Mouse (Mus musculus) forebrain, embryonic 10.5 days (tissue): ENCODE results near the gene Tmem147. TPM values are rescaled to one million over a fixed set of nuclear protein-coding genes. Genes with fewer than 3 reads are reported as not detected.

Source experiments
- DNase-seq: peaks from one replicate; pipeline ENCODE4 v3.0.0-alpha.2; 2017; ENCODE audit warnings: low spot score; ENCODE audit errors: extremely low spot score
- H3K27ac ChIP-seq: fragments of 300-500 bp; sonication (generic); 2 replicates; pipeline ENCODE4 v1.5.1; 2016; ENCODE audit warnings: mild to moderate bottlenecking
- H3K27me3 ChIP-seq: fragments of 300-500 bp; sonication (generic); 2 replicates; pipeline ENCODE4 v1.6.1; 2016; ENCODE audit warnings: mild to moderate bottlenecking; ENCODE audit not compliant: poor library complexity, severe bottlenecking
- H3K36me3 ChIP-seq: fragments of 300-500 bp; sonication (generic); replicated peaks from 2 replicates; pipeline ENCODE4 v1.6.1; 2016; ENCODE audit warnings: mild to moderate bottlenecking, moderate library complexity
- H3K4me1 ChIP-seq: fragments of 300-500 bp; sonication (generic); 2 replicates; pipeline ENCODE4 v1.6.1; 2016
- H3K4me3 ChIP-seq: fragments of 300-500 bp; sonication (generic); 2 replicates; pipeline ENCODE4 v1.5.1; 2016; ENCODE audit warnings: mild to moderate bottlenecking, moderate library complexity
- H3K9me3 ChIP-seq: fragments of 300-500 bp; sonication (generic); 2 replicates; pipeline ENCODE4 v1.6.1; 2016; ENCODE audit warnings: mild to moderate bottlenecking, moderate library complexity
- WGBS: fragments of 180-500 bp; shearing (Covaris S2); methylation state at CpG from one replicate; pipeline ENCODE4 v1.1.7; 2016; 5-methylcytosine and 5-hydroxymethylcytosine counted together
- polyA plus RNA-seq: library from polyadenylated mRNA; unstranded; fragments of >200 nt; fragmentation: Nextera tagmentation; extraction: Ambion mirVana; gene quantifications from 2 replicates; pipeline ENCODE4 v1.2.1, GENCODE M21; 2016

Tmem147 gene
- 154 and 158 TPM in 2 replicates for polyA plus RNA-seq

DNA sequence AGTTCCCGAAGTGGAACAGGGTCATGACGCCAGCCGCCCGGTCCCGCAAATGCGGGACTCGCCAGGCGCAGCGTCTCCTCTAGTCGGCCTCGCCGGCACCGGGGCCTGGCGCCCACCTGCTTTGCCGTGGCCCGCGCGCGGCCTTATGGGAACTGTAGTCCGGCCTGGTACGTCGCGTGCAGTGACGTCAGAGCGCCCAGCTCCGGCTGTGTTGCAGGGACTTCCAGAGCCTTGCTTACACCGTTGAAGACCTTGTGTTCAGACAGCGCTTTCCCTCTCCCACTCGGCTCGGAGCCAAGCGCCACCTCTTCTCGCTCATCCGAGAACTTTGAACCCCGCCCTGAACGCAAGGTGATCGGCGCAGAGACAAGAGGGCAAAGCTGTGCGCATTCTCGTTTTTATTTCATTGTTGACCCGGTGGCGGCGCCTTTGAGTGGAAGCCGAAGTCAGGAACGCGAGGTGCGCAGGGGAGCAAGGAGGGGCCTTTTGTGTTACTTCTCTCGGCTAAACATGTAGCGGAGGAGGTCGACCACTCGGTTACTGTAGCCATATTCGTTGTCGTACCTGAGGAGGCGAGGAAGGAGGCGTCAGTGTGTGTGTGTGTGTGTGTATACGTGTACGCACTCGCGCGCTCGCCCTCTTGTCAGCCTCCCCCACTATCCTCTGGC, at the start of gene Tmem147:
Tmem147 (minus strand) TSS at position 145 of the 668 bp plus-strand sequence.
- Histone ChIP-seq H3K36me3 (peaks cover 60% of the 10 kb centered on the region), H3K27ac (peak within 1 kb of the TSS; percentile 91), H3K4me1 (peaks cover 27% of the 10 kb centered on the region), H3K4me3 (peak within 1 kb of the TSS; percentile 88), H3K27me3 (no peaks in the 10 kb centered on the region), H3K9me3 (no peaks in the 10 kb centered on the region)
- under 1% methylated on average over 60 of the region's 60 CpGs for WGBS
- peak; percentile 92 for DNase-seq

DNA sequence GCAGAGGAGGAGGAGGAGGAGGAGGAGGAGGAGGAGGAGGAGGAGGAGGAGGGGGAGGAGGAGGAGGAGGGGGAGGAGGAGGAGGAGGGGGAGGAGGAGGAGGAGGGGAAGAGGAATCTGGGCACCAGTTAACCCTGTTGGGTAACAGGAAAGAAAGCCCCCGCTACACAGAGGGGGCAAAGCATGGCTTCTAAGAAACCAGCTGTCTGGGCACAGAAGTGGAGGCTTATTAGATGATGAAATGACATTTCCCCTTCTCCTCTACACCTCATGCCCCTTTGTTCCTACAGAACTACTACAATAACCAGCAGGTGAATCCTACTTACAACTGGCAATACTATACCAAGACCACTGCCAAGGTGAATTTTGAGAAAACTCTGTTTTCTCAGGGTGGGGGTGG, 48.6 kb upstream of the Tmem147 start:
- no peak overlapping the region for H3K27ac ChIP-seq
- no peak overlapping the region for H3K4me3 ChIP-seq
- no peaks in the 10 kb centered on the region for H3K27me3 ChIP-seq
- 0 out of 2 replicates have a peak, but pooled peaks cover 4% of the 10 kb centered on the region for H3K4me1 ChIP-seq
- no peaks in the 10 kb centered on the region for H3K36me3 ChIP-seq
- 81% methylated on average over 1 of the region's 1 CpGs for WGBS
- no peak for DNase-seq
- peaks cover 5% of the 10 kb centered on the region; the same call in 1 of the 2 replicates for H3K9me3 ChIP-seq

DNA sequence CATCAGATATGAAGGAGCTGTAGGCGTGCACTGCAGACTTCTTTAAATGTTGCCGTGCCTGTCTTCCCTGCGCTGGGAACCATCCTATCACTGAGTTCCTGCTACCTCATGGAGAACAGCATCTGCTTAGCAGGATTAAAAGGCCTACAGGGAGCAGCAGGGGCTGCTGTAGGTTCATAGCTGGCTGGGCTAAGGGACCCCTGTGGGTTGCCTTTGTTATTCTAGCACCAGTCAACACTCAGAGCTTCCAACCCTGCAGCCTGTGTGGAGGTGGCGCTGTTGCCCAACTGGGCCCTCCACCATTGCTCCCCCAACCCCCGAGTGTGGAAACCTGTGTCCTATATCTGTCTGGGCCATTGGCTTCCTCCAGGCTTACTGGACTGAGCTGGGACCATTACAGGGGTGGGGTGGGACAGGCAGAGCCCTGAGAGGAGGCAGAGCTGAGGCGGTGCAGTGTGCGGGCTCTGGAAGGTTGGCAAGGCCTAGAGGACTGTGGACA, 47.8 kb upstream of the Tmem147 start:
- Histone ChIP-seq H3K27ac (no peak overlapping the region), H3K9me3 (peaks cover 8% of the 10 kb centered on the region; the same call in 1 of the 2 replicates), H3K36me3 (no peaks in the 10 kb centered on the region), H3K27me3 (no peaks in the 10 kb centered on the region), H3K4me1 (0 out of 2 replicates have a peak, but pooled peaks cover 4% of the 10 kb centered on the region), H3K4me3 (no peak overlapping the region)
- 38% methylated on average over 7 of the region's 7 CpGs for WGBS
- no peak for DNase-seq

DNA sequence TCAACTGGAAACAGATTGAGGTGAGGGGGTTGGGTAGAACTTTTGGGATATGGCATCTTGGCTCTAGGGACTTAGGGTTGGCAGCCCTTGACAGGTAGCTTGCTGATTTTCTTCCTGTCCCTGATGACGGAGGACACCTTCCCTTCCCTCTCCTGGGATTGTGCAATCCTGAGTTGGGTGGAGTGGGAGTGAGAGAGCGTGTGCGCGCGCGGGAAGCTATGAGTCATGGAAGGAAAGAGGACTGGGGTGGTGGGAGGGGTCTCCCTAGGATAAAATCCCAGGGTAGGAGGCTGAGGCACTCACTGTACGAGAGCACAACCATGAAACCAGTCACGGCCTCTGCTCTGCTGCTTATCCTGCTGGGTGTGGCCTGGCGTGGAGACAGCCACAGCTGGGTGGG, 46.8 kb upstream of the Tmem147 start:
- Histone ChIP-seq H3K27ac (no peak overlapping the region), H3K4me3 (no peak overlapping the region), H3K9me3 (peaks cover 8% of the 10 kb centered on the region; the same call in 1 of the 2 replicates), H3K4me1 (0 out of 2 replicates have a peak, but pooled peaks cover 4% of the 10 kb centered on the region), H3K36me3 (no peaks in the 10 kb centered on the region), H3K27me3 (no peaks in the 10 kb centered on the region)
- no peak for DNase-seq
- 93% methylated on average over 9 of the region's 9 CpGs for WGBS

DNA sequence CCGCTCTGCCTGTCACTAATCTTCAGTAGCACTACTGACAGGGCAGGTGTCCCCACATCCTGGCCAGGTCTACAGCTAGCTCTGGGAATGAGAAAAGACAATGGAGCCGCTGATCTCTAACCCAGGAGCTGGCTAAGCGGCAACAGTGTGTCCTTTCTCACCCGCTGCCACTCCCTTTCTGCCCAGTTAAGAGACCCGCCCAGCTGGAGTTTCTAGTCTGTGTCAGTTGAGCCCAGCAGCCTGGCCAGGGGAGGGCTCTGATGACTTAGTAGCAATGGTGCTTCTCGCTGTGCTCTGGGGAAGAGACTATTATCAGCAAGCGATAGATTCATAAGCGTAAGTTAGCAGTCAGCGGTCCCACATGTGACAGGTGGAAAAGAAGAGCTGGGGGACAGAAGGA, 39.9 kb upstream of the Tmem147 start:
- Histone ChIP-seq H3K4me3 (no peak overlapping the region), H3K27me3 (0 out of 2 replicates have a peak, but pooled peaks cover 9% of the 10 kb centered on the region), H3K27ac (no peak overlapping the region), H3K9me3 (peaks cover 8% of the 10 kb centered on the region; the same call in 1 of the 2 replicates), H3K36me3 (no peaks in the 10 kb centered on the region), H3K4me1 (peaks cover 11% of the 10 kb centered on the region)
- no peak for DNase-seq
- 36% methylated on average over 9 of the region's 9 CpGs for WGBS

DNA sequence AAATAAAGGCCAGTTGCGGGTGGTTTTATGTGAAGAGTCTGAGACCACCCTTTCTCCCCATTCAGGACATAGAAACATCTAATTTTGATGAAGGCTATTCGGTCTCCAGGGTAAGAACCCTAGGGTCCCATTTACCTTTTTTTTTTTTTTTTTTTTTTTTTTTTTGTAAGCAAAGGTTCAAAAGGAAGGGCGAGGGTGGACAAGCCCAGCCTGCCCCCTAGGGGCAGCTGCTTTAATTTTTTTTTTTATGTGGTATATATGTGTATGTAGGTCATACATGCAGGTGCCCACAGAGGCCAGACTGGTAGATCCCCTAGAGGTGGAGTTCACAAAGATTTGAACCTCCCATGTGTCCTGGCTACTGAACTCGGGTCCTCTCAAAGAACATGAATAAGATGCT, 37.1 kb upstream of the Tmem147 start:
- no peak for DNase-seq
- H3K36me3 ChIP-seq: no peaks in the 10 kb centered on the region
- no peaks in the 10 kb centered on the region; the same call in 1 of the 2 replicates for H3K9me3 ChIP-seq
- 87% methylated on average over 4 of the region's 4 CpGs for WGBS
- H3K4me3 ChIP-seq: no peak overlapping the region
- H3K4me1 ChIP-seq: peaks cover 11% of the 10 kb centered on the region
- H3K27me3 ChIP-seq: 0 out of 2 replicates have a peak, but pooled peaks cover 14% of the 10 kb centered on the region
- H3K27ac ChIP-seq: no peak overlapping the region

DNA sequence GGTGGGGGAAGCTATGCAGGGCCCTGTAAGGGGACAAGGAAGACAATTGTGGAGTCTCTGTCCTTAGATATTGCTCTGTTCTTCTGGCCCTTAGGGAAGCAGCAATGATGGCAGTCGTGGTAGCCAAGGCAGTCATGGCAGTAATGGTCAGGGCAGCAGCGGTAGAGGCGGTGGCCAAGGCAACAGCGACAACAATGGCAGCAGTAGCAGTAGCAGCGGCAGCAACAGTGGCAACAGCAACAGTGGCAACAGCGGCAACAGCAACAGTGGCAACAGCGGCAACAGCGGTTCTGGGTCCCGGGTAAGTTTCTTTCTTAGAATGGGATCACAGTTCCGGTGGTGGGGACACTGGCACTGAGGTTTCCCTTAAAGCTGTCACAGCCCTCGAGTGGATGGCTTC, 35.8 kb upstream of the Tmem147 start:
- 52% methylated on average over 11 of the region's 11 CpGs for WGBS
- Histone ChIP-seq H3K27me3 (0 out of 2 replicates have a peak, but pooled peaks cover 14% of the 10 kb centered on the region), H3K9me3 (no peaks in the 10 kb centered on the region), H3K4me3 (peak overlapping the region; percentile 23; the same call in 1 of the 2 replicates), H3K27ac (no peak overlapping the region), H3K4me1 (peaks cover 14% of the 10 kb centered on the region), H3K36me3 (no peaks in the 10 kb centered on the region)
- DNase-seq: no peak

DNA sequence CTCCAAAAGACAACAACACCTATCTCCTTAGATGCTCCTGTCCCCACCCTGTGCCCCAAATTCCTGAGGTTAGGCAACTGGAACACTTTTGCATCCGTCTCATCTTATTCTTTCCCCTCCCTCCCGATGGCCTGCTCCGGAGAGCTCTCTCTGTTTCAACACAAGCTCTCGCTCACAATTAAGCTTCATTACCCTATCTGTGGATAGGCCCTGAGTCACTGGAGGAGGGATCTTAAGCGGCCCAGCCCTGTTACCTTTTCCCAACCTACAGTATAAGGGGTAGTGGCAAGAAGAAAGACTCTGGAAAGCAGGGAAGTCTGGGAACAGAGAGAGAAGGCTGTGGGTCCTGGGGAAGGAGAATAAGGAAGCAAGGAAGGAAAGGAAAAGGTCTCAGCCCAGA, 34.1 kb upstream of the Tmem147 start, which contains the start of gene Dmkn:
Dmkn (plus strand) TSS at position 301 of the 400 bp plus-strand sequence.
- Histone ChIP-seq H3K4me1 (peaks cover 14% of the 10 kb centered on the region), H3K27ac (no peak within 1 kb of the TSS), H3K9me3 (no peaks in the 10 kb centered on the region), H3K27me3 (0 out of 2 replicates have a peak, but pooled peaks cover 14% of the 10 kb centered on the region), H3K4me3 (no peak within 1 kb of the TSS), H3K36me3 (no peaks in the 10 kb centered on the region)
- 37% methylated on average over 5 of the region's 5 CpGs for WGBS
- no peak for DNase-seq

DNA sequence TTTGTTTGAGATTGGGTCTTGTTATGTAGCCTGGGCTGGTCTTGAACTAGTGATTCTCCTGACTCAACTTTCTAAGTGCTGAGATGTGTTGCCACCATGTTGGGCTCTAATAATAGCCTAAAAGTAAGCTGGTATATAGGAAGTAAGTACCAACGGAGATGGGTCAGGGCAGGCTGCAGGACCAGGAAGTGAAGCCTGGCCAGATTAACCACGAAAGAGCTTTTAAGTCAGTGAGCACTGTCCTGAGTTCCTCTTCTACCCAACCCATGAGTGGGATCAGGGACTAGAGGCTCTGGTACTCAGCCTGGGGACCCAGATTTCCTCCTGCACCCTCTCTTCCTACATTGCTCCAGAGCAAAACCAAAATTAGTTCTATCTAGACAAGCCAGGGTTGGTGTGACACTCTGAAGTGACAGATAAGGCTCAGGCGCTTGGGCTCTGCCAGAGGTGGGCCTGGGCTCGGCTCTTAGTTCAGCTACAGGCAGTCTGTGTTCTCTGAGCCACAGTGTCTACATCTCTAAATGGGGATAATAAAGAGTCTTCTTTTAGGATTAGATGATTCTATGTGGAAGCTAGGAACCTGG, 32.5 kb upstream of the Tmem147 start:
- WGBS: 85% methylated on average over 4 of the region's 4 CpGs
- Histone ChIP-seq H3K27ac (no peak overlapping the region), H3K36me3 (peaks cover under 1% of the 10 kb centered on the region; the same call in 1 of the 2 replicates), H3K9me3 (no peaks in the 10 kb centered on the region), H3K4me1 (peaks cover 14% of the 10 kb centered on the region), H3K4me3 (no peak overlapping the region), H3K27me3 (0 out of 2 replicates have a peak, but pooled peaks cover 14% of the 10 kb centered on the region)
- no peak for DNase-seq

DNA sequence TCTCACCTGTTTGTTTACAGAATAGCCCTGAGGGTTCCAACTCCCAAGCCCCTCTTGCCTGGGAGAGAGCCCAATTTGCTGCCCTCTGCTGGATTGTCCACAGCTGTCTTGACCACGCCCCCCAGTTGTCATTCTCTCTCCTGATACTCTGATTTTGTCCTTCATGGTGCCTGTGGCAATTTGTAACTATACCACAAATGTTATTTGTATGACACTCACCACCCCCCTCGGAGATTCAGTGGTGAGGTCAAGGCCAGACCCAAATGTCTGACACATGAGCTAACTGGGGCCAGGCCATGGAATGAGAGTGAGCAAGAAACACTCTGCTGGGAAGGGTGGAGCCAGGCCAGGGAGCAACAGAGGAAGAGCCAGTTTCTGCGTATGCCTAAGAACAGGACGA, 29.5 kb upstream of the Tmem147 start:
- peak; percentile 36 for DNase-seq
- peaks cover 29% of the 10 kb centered on the region for H3K36me3 ChIP-seq
- 43% methylated on average over 4 of the region's 4 CpGs for WGBS

DNA sequence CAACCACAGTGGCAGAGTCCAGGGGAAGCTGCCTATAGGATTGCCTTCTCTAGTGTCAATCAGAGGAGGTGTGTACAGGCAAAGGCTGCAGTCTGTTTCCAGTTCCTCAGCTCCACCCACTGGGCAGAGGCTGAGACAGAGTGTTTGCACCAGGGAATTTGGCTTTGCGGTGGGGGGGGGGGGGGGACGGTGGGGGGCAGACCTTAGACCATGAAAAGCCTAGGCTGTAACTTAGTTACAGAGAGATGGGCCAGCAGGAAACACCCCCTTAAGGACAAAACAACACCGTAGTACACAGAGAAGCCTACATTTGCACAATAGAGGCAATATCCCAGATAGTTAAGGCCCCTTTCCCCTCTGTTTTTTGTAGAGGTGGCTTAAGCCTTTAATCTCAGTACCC, 27.7 kb upstream of the Tmem147 start:
- 83% methylated on average over 3 of the region's 3 CpGs for WGBS
- Histone ChIP-seq H3K27ac (no peak overlapping the region), H3K4me3 (no peak overlapping the region), H3K36me3 (peaks cover 35% of the 10 kb centered on the region), H3K9me3 (peaks cover 9% of the 10 kb centered on the region; the same call in 1 of the 2 replicates), H3K4me1 (0 out of 2 replicates have a peak, but pooled peaks cover 4% of the 10 kb centered on the region), H3K27me3 (no peaks in the 10 kb centered on the region)
- DNase-seq: no peak

More for the DNA sequence above, 29.5 kb upstream of the Tmem147 start:
- Histone ChIP-seq H3K4me3 (no peak overlapping the region), H3K27me3 (0 out of 2 replicates have a peak, but pooled peaks cover 1% of the 10 kb centered on the region), H3K27ac (no peak overlapping the region), H3K9me3 (peaks cover 9% of the 10 kb centered on the region; the same call in 1 of the 2 replicates), H3K4me1 (0 out of 2 replicates have a peak, but pooled peaks cover 4% of the 10 kb centered on the region)

DNA sequence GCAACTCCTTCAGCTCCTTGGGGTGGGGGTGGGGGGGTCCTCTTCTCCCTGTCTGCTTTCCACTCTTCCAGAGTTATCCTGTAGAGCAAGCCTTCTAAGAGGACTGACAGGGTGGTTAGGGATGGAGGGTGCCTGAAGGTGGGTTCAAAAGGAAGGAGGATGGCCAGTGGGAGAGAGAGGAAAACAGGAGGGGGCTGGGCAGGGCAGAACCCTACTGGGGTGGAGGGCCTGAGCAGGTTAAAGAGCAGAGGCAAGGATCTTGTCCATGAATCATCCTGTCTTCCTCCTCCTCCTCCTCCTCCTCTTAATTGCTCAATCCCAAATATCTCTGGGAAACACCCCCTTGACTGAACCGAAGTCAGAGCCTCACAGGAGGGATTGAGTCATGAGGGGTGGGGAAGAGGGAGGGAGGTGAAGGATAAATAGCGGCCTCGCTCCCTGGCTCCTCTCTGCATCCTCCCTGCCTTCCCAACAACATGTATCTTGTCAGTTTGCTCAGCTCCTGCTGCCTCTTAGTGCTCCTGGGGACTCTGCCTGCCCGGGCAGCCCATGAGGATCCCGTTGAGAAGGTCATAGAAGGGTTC, 21.8 kb upstream of the Tmem147 start, which contains the start of gene Sbsn:
Sbsn (plus strand) TSS at position 386 of the 584 bp plus-strand sequence.
- DNase-seq: no peak
- WGBS: 82% methylated on average over 5 of the region's 5 CpGs
- Histone ChIP-seq H3K4me3 (no peak within 1 kb of the TSS), H3K36me3 (peaks cover 36% of the 10 kb centered on the region), H3K4me1 (no peaks in the 10 kb centered on the region), H3K27ac (peak within 1 kb of the TSS; percentile 5; the same call in 1 of the 2 replicates), H3K27me3 (no peaks in the 10 kb centered on the region), H3K9me3 (peaks cover 9% of the 10 kb centered on the region; the same call in 1 of the 2 replicates)
